Mouse (Mus musculus) embryonic fibroblast, embryonic 13.5 days (primary cell): Measurements from ENCODE around the gene Rint1. TPM values are rescaled to one million over a fixed set of nuclear protein-coding genes. Genes with fewer than 3 reads are reported as not detected.

ENCODE experiments used
- H3K27ac ChIP-seq: 2 replicates; pipeline ENCODE4 v1.5.1; 2012; ENCODE audit warnings: low read length, control low read depth, inconsistent platforms; ENCODE audit not compliant: insufficient read depth
- H3K4me1 ChIP-seq: 2 replicates; pipeline ENCODE4 v1.6.1; 2011; ENCODE audit warnings: low read length; ENCODE audit not compliant: control insufficient read depth, insufficient read depth
- H3K4me3 ChIP-seq: 2 replicates; pipeline ENCODE4 v1.5.1; 2011; ENCODE audit warnings: mild to moderate bottlenecking, control low read depth, low read length; ENCODE audit not compliant: insufficient read depth
- CTCF ChIP-seq: IDR thresholded peaks from 2 replicates; pipeline ENCODE4 v1.5.1; 2011; ENCODE audit warnings: mild to moderate bottlenecking, control low read depth, low read length, moderate library complexity, borderline replicate concordance; ENCODE audit not compliant: insufficient read depth
- POLR2A ChIP-seq: IDR thresholded peaks from 2 replicates; pipeline ENCODE4 v1.6.1; 2011; ENCODE audit warnings: low read depth, mild to moderate bottlenecking, control low read depth, low read length, moderate library complexity
- polyA plus RNA-seq: library from polyadenylated mRNA; stranded (reverse); fragments of >200 nt; gene quantifications from 2 replicates; pipeline ENCODE4 v1.2.4, GENCODE M21; 2011; ENCODE audit warnings: low read depth; ENCODE audit not compliant: missing spikeins, insufficient read length

The Rint1 gene
- polyA plus RNA-seq, 1 experiment: 31.8 TPM

- H3K4me1 ChIP-seq: no peaks in the 10 kb centered on the region
- no peak overlapping the region for H3K27ac ChIP-seq
- H3K4me3 ChIP-seq: no peak overlapping the region
- TF ChIP-seq POLR2A (no peak), CTCF (no peak)
These were observed 68.0 kb downstream of the Rint1 start for GRCm38 (mm10) chr5:23855484-23855883.

- TF ChIP-seq CTCF (no peak), POLR2A (no peak)
- Histone ChIP-seq H3K4me3 (no peak overlapping the region), H3K4me1 (no peaks in the 10 kb centered on the region), H3K27ac (no peak overlapping the region)
These were observed 68.7 kb downstream of the Rint1 start for GRCm38 (mm10) chr5:23856164-23856563.

GRCm38 (mm10) chr5:23857189-23857588 lies 69.7 kb downstream of the Rint1 start:
- Histone ChIP-seq H3K27ac (no peak overlapping the region), H3K4me1 (no peaks in the 10 kb centered on the region; the same call in 1 of the 2 replicates), H3K4me3 (no peak overlapping the region)
- TF ChIP-seq CTCF (no peak), POLR2A (no peak)

GRCm38 (mm10) chr5:23858001-23858400 lies 70.5 kb downstream of the Rint1 start:
- H3K27ac ChIP-seq: no peak overlapping the region
- H3K4me1 ChIP-seq: no peaks in the 10 kb centered on the region; the same call in 1 of the 2 replicates
- no peak for TF ChIP-seq POLR2A

GRCm38 (mm10) chr5:23858643-23859042 lies 71.1 kb downstream of the Rint1 start:
- TF ChIP-seq POLR2A: no peak
- TF ChIP-seq CTCF: peak; percentile 66; the same call in 1 of the 2 replicates
- Histone ChIP-seq H3K4me1 (no peaks in the 10 kb centered on the region; the same call in 1 of the 2 replicates), H3K27ac (no peak overlapping the region), H3K4me3 (no peak overlapping the region)

More at GRCm38 (mm10) chr5:23858001-23858400, 70.5 kb downstream of the Rint1 start:
- H3K4me3 ChIP-seq: no peak overlapping the region

GRCm38 (mm10) chr5:23859087-23859718 lies 71.7 kb downstream of the Rint1 start:
- no peak overlapping the region for H3K4me3 ChIP-seq
- no peak for TF ChIP-seq CTCF
- TF ChIP-seq POLR2A: no peak
- no peaks in the 10 kb centered on the region; the same call in 1 of the 2 replicates for H3K4me1 ChIP-seq
- H3K27ac ChIP-seq: no peak overlapping the region

- H3K4me3 ChIP-seq: no peak overlapping the region
- TF ChIP-seq CTCF (no peak), POLR2A (no peak)
- no peak overlapping the region for H3K27ac ChIP-seq
- no peaks in the 10 kb centered on the region; the same call in 1 of the 2 replicates for H3K4me1 ChIP-seq
These were observed 72.4 kb downstream of the Rint1 start for GRCm38 (mm10) chr5:23859896-23860295.

- Histone ChIP-seq H3K27ac (no peak overlapping the region), H3K4me3 (no peak overlapping the region), H3K4me1 (no peaks in the 10 kb centered on the region; the same call in 1 of the 2 replicates)
- no peak for TF ChIP-seq POLR2A
- TF ChIP-seq CTCF: no peak
These were observed 74.2 kb downstream of the Rint1 start for GRCm38 (mm10) chr5:23861721-23862120.

- no peak overlapping the region for H3K27ac ChIP-seq
- H3K4me3 ChIP-seq: no peak overlapping the region
- no peaks in the 10 kb centered on the region; the same call in 1 of the 2 replicates for H3K4me1 ChIP-seq
- TF ChIP-seq POLR2A (no peak), CTCF (no peak)
These were observed 74.8 kb downstream of the Rint1 start for GRCm38 (mm10) chr5:23862291-23862690.

GRCm38 (mm10) chr5:23863166-23864053 lies 75.9 kb downstream of the Rint1 start:
- Histone ChIP-seq H3K4me3 (no peak overlapping the region), H3K27ac (no peak overlapping the region), H3K4me1 (no peaks in the 10 kb centered on the region; the same call in 1 of the 2 replicates)
- no peak for TF ChIP-seq POLR2A
- TF ChIP-seq CTCF: no peak
